Mouse (Mus musculus) cerebellum, postnatal 25 days (tissue): ENCODE measurements around the gene Ppm1n.

Experiments
- DNase-seq, 2 experiments: peaks; one replicate each; pipeline ENCODE4 v3.0.0; 2021; ENCODE audit warnings: mixed read lengths in 2 of 2

Ppm1n gene

DNA sequence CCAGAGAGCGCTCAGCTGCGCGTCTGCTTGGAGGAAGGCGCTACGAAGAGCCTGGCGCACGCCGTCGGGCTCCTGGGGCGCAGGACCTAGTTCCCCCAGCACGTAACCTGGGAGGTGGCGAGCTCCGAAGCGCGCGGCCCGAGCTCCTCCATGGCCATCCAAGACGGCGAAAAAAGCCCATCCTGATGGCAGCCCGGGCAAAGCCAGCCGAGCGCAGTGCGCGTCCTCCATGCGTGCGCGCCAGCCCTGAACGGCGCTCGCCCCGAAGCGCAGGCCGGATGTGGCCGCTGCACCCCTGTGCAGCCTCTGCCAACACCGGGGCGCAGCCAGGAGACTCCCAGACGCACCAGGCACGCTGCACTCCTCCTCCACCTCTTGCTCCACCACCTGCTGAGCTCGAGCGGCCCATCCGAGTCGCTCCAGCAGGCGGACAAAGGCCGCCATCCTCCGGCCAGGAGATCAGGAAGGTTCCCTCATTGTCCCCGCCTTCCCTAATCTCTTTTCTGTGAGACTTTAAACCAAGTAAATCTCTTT, at the start of gene Ppm1n:
Gene Ppm1n, minus strand, starts transcription at position 484 of the 534 bp plus-strand sequence.
- peak; percentile 40 to 63 for DNase-seq

DNA sequence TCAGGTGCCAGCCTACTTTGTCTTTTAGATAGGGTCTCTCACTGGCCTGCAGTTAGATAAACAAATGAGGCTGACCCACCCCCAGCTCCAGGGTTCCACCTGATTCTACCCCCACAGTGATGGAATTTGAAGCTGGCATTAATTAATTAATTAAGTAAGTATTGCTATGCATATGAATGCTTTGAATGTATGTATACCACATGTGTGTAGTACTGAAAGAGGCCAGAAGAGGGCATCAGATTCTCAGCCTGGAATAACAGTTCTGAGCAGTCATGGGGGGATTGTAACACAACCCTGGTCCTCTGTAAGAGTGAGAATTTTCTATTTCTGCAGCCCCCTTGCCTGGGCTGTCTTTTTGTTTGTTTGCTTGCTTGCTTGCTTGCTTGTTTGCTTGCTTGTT, 48.6 kb upstream of the Ppm1n start:
- DNase-seq = no peak

DNA sequence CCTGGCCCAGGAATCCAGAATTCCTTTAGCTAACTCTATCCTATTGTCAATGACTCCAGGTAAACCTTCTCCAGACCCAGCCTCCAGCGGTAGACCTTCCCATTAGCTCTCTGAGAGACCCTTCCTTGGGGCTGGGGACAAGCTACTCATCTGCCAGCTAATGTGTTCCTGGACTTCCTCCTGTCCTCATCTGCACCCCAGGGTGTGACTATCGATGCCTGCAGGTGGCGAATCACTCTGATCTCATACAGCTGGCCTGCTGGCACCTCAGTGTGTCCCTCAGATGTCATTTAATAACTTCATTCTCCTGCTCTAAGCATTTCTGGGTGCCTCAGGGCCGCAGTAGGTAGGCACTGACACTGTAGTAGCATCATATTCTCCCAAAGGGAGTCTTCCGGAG, 47.9 kb upstream of the Ppm1n start:
- no peak for DNase-seq

DNA sequence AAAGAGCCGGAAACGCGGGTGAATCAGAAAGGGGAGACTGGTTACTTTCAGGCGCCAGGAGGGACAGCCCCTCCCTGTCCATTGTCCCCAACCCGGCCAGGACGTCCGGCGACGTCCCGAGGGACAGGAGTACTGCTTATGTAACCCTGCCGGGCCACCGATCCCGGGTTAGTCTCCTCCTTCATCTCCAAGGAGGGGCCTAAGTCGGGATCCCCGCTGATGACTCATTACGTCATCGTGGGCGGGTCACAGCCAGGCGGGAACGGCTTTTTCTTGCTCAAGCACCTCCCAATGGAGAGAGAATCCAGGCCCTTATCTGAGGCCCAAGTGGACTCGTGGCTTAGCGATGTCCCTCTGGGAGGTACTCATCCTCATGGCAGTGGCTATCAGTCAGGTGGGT, 47.3 kb upstream of the Ppm1n start:
- DNase-seq = peak; percentile 81 to 87

- DNase-seq = peak; percentile 66 to 78
Measured at GRCm38 (mm10) chr7:19326359-19326758, 46.5 kb upstream of the Ppm1n start.

DNA sequence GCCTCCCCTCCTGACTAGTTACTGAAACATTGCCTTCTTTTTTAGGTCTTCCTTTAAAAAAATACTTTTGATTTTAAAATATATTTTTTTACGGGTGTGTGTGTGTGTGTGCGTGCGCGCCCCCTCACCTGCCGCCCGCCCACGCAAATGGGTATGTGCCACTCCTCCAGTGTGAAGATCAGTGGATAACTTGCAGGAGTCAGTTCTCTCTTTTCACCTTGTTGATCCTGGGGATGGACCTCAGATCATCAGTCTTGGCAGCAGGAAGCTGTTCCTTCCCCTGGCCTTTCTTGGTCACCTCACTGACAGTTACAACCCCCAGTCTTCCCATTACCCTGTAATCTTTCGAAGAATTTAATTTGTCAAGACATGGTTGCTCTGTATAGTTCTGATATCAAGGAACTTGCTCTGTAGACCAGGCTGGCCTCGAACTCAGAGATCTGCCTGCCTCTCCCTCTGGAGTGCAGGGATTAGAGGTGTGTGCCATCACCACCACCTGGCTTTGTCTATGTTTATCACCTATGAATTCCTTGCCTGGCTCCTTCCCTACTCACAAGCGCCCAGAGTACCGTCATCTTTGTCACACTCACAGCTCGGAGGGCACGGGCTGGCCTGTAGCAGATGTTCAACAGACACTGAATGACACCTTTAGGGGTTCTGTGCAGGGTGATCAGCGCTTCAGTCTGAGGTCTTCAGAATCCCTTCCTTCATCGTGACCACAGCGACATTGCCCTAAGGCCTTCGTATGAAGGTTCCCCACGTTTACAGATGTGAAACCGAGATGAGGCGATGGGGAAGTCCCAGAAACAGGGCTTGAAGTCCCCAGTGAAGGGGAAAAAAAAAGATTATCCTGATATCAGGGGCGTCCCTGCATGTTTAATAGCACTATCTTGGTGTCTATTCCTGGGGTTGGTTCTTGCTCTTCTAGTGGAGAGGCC, 45.7 kb upstream of the Ppm1n start:
- no peak for DNase-seq

DNA sequence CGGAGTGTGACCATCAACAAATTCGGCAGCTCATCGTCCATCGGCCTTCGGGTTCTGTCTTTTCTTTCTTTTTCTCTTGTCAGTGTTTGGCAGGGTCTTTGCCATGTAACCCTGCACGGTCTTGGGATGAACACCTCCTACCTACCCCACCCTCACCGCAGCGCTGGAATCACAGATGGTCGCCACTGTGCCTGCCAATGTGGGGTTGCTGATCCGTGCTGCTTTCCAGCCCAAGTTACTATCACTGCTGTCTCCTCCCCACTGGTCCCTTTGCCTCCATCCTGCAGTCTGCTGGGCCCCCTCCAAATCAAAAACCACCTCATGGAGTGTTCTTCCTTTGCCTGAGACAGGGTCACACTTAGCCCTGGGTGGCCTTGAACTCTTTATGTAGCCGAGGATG, 44.4 kb upstream of the Ppm1n start:
- no peak for DNase-seq

DNA sequence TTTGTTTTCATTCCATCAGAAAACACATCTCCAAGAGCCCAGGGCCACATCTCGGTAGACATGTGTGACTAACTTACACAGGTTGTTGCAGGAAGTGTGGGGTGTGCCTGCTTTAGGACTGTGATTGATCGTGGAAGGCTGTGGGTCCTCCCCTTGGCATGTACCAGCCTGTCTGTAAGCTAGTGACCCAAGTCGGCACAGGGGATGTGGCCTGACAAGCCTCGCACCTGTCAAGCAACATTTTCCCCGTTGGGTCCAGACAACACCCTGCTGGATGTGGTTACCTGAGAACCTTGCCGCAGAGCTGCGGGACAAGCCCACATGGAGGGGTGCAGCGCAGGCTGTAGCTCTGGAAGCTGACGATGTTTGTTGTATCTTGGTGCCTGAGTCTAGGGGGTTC, 42.6 kb upstream of the Ppm1n start:
- DNase-seq = no peak

DNA sequence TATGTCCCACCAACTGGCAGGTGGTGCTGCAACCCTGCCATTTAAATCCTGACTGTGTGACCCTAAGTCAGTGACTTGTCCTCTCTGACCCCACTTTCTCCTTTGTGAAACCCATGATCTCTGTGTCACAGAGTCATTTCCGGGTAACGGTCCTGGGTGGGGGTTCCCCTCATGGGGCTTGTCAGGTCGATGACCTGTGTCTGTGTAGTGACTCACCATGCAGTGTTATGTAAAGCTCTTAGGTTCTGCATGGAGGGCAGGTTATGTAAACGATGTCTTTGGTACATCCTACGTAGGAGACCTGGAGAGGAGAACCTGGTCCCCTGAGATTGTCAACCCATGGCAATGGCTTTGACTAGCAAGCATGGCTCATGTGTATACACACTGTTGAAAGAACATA, 41.6 kb upstream of the Ppm1n start:
- no peak for DNase-seq

GRCm38 (mm10) chr7:19320637-19321036, 40.8 kb upstream of the Ppm1n start:
- no peak for DNase-seq

DNA sequence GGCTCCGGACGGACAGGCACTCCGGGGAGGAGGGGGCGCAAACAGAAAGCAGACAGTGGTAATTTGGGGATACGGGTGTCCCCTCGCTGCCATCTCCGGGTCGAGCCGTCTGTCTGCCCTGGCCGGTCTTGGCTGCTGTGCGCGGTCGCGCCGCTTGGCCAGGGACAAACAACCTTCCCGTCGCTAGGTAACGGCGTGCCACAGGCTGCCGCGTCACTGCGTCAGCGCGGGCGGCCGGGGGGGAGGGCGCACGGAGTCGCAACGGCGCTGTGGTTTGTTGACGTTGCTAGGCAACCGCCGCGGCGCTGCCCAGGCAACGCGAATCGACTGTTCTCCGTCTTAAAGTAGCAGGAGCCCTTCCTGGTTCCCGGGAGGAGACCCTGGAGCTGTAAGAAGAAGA, 40.0 kb upstream of the Ppm1n start:
- peak; percentile 94 to 98 for DNase-seq

DNA sequence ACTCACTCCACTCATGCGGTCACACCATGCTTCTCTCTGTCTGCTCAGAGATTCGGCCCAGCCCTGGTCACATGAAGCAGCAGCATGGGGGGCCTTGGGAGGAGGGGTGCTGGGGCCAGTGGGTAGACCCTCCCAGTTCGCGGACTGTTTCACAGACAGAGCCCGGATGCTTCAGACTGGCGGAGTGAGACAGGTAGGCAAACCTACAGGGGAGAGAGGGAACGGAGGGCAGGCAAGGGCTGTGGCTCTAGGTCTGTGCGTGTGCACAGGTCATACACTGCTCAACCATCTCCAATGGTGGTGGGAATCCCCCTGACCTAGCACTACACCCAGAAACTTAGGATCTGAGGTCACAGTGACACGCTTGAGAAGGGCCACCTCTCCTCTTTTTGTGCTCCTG, 39.6 kb upstream of the Ppm1n start:
- peak in 1 of 2 experiments; percentile 31 for DNase-seq

DNA sequence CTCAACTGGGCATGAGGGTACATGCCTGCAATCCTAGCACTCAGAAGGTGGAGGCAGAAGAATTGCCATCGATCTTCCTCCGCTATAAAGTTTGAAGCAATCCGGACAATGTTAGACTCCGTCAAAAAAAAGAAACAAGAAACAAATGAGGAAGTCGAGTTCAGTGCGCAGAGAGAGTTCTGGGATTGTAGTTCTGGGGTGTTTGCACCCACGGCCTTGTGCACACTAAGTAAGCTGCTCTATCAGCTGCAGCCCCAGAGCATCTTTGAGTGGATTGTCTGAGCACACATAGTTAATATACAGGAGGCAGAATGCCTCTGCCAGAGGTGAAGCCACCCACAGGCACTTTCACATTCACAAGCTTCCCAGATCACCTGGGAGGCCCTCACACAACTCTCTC, 38.8 kb upstream of the Ppm1n start:
- DNase-seq = no peak

DNA sequence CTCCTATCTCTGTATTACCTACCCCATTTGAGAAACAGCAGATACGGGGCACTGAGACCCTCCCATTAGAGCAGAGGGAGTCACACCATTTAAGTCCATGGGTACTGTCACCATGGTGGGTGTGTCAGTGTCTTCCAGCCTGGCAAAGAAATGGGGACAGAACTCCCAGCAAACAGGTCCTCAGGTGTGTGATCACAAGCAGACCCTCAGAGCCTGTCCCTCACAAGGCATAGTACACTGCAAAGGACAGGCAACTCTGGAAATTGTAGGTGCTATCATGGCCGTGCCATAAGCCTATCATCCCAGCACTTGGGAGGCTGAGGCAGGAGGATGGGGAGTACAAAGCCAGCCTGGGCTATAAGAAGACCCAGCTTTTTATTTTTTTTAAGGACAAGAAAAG, 38.3 kb upstream of the Ppm1n start:
- no peak for DNase-seq

DNA sequence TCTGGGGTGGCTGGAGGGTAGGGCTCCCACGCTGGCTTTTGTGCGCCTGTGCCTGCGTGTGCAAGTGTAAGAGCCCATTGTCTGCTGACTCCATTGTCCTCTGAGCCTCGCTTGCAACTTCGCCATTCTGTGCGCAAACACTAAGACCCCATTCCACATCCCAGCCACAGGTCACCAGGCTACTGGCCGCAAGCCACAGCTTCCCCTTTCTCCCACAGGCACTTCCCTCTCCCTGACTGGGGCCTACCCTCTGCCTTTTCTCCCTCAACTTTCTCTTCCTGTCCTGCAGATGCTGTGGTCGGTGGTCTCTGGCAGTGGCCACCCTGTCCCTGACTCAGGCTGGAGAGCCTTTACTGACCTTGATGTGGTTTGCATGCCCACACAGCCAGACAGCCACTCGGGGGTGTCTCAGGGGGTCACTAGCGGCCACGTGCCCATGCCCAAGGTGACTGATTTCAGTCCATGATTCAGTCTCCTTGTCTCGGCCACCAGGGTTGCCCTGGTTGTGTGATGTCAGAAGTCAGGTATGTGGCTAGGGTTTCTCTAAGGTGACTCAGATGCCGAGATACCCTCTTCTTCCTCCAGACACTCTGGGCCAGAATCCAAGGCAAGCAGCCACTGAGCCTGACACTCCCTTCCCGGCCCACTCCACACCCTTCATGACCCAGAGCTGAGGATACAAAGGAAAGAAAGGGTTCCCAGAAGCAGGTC, 36.7 kb upstream of the Ppm1n start:
- no peak for DNase-seq

DNA sequence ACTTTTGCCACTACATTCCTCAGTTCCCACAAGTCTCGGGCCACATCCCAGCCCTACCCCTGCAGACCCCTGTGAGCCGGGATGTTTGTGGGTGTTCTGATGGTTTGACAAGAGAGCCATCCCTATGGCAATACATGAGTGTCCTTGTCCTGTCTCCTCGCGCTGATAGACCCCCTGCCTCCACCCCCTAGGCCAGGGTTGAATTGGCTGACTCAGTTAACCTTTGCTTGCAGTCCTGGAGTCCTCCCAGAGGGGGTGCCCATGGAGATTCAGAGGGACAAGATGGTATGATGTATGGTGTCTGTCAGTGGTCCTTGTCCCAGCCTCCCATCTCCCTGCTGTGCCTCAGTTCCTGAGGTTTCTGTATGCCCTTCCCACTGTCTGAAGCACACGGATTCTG, 34.2 kb upstream of the Ppm1n start:
- DNase-seq = no peak

DNA sequence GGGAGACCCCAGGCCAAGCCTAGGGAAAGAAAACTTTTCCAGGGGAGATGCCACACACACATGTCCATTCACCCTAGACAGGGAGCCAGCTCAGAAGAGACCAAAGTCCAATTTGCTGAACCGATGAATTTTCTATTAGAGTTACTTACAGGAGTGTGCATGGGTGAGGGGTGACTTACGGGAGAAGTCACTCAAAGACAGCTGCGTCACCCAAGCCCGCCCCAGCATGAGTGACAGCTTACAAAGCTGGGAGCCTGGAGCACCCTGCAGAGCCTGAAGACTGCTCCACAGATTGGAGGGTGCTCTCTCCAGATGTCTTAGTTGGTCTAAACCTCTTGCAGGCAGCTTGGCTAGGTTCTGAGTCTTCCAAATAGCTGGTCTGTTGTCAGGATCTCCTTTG, 32.1 kb upstream of the Ppm1n start:
- DNase-seq = no peak

GRCm38 (mm10) chr7:19309884-19310641, 30.2 kb upstream of the Ppm1n start, which contains the start of gene Fosb:
Gene Fosb, minus strand, starts transcription at chr7:19310051.
- peak; percentile 97 to 98 for DNase-seq

DNA sequence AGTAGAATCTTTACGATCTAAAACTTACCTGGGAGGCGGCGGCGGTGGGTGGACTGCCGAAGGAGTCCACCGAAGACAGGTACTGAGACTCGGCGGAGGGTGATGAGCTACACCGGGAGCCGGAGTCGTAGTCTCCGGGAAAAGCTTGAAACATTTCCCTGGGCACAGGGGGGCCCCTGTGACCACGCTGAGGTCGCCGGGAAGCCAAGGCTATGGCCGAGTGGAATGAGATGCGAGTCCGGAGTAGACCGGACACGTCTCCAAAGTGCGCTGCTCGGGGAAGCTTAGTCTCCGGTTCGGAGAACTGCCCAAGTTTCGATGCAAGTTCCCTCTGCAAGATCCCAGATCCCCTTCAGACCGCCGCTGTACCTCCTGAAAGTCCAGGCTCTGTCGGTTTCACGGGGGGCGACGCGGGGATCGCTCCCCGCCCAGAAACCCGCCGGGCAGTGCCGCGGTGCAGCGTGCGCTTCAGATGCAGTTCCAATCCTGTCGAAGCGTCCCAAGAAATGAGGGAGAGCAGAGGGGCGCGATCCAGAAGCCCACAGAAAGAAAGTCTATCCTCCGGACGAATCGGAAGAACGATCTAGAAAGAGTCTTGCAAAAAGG, 29.5 kb upstream of the Ppm1n start:
- peak in 1 of 2 experiments; percentile 37 for DNase-seq

DNA sequence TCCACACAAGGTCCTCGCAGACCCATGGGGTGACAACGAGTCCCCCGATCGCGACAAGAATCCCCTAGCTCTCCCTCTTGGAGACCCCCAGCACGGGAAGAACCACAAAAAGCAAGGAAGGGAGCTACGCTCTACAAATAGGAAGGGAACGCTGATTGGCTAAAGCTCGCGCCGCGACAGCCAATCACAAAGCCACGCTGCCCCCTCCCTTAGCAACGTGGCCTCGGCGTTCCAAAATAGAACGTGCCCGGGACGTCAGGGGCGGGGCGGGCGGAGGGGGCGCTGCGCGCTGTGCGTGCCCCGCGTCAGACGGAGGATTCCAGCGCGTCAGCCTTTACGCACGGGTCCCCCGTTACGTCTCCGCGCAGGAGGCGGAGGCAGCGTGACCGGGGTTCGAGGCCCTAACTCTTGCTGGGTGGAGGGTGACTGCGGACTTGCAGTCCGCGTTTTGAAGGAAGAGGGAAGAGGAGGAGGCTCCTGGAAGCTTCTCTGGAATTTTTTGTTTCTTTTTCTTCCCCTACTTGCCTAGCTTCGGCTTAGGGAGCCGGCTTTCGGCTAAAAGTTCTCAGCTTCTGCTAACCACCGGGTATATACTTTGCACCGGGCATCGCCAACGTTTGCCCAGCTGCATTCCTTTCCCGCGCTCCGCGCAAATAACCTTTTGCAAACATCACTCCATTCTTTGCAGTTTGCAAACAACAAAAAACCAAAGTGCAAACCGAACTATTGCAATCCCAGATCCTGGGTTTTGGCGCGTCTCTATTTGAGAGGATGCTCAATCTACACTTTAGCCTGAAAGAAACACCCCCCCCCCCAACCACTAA, 28.8 kb upstream of the Ppm1n start:
- peak; percentile 98 for DNase-seq

DNA sequence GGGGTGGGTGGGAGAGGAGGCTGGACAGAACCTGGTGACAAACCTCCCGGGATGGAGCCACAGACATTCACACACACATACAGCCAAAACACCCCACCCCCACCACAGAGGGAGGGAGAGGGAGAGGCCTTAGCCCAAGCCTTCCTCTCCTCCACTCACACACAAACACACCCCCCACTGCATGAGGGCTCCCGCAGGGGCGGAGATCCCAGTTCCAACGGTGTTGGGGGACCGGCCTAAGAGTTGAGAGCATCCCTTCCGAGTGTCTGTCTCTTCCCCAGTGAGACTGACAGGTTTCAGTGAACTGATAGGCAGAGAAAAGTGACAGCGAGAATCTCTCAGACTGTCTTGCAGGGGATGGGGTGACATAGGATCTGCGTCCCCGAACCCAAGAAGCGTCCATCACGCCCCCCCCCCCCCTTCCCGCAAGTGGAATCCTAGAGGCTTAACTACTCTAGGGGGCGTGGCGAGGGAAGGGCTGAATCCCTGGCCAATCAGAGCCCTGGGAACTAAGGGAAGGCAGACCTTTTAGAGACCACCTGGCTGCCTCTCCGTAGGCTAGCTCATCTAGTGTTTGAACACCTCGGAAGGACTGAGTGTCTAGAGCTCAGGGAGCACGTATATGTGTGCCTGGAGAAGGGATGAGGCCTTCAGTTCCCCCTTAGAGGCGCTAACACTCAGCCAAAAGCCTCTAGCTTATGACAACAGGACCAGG, 28.0 kb upstream of the Ppm1n start:
- DNase-seq = peak; percentile 44 to 86
